Mouse (Mus musculus): Measurements from ENCODE around the gene Bco2. TPM values are rescaled to one million over a fixed set of nuclear protein-coding genes. Genes with fewer than 3 reads are reported as not detected.

Gene Bco2
- polyA plus RNA-seq, 2 experiments, result 0.28 to 0.33 TPM

GRCm38 (mm10) chr9:50548936-50549335 lies 6.0 kb downstream of the Bco2 start:
- H3K27ac ChIP-seq, result no peak overlapping the region
- DNase-seq (ENCODE audit: low read depth in 3 of 3, low spot score in 3 of 3) (no peak), ATAC-seq (ENCODE audit: insufficient read depth) (no peak)
- H3K9ac ChIP-seq (replicated peaks), result no peak overlapping the region
- no peak overlapping the region for H3K4me3 ChIP-seq (ENCODE audit: insufficient read depth in 1 of 2, low read depth in 2 of 2, low read length in 2 of 2)
- no peaks in the 10 kb centered on the region for H3K9me3 ChIP-seq (ENCODE audit: control insufficient read depth, low read length)
- TF ChIP-seq CTCF (IDR thresholded peaks at IDR 0.05; ENCODE audit: low read depth) (no peak), EP300 (IDR thresholded peaks at IDR 0.05; ENCODE audit: low read depth) (no peak)
- 65% methylated on average over 4 of the region's 4 CpGs for WGBS (ENCODE audit: insufficient replicate concordance)
- no peaks in the 10 kb centered on the region for H3K36me3 ChIP-seq (replicated peaks; ENCODE audit: control insufficient read depth, insufficient read depth, low read depth)
- H3K4me2 ChIP-seq (ENCODE audit: low read depth), result no peak overlapping the region
- H3K27me3 ChIP-seq (ENCODE audit: control insufficient read depth, insufficient read depth, low read length), result no peaks in the 10 kb centered on the region
- no peaks in the 10 kb centered on the region for H3K4me1 ChIP-seq (replicated peaks; ENCODE audit: control insufficient read depth in 2 of 2, insufficient read depth in 2 of 2, low read length in 1 of 2)

DNA sequence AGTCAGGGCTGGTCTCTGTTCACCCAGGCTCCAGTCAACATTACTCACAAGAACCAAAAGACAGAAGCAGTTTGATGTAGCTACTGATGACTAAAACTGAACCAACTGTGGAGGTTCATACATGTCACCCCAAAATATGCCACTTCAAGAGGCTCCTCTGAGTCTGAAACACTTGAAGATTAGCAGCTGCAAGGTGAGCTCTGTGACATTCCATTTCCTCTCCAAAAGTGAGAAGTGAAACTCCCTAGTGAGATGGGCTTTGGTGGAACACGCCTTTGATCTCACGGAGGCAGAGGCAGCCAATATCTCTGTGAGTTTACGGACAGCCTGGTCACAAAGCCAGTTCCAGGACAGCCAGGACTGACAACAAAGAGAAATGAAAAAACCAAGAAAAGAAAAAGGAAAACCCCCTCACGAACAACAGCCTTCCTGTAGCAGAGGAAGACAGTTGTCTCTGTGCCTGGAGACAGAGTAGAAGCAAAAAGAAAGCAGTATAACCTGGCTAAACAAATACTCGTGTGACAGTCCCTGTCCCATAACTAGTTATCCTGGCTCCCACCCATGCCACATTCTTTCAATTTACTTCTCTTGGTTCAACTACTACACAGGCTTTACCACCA lies 7.0 kb downstream of the Bco2 start:
- H3K9me3 ChIP-seq (ENCODE audit: control insufficient read depth, low read length), result no peaks in the 10 kb centered on the region
- H3K9ac ChIP-seq (replicated peaks), result no peak overlapping the region
- DNase-seq (ENCODE audit: low read depth in 3 of 3, low spot score in 3 of 3) (no peak), ATAC-seq (ENCODE audit: insufficient read depth) (no peak)
- H3K27ac ChIP-seq, result no peak overlapping the region
- TF ChIP-seq EP300 (IDR thresholded peaks at IDR 0.05; ENCODE audit: low read depth) (no peak), CTCF (IDR thresholded peaks at IDR 0.05; ENCODE audit: low read depth) (no peak)
- H3K4me1 ChIP-seq (replicated peaks; ENCODE audit: control insufficient read depth in 2 of 2, insufficient read depth in 2 of 2, low read length in 1 of 2), result no peaks in the 10 kb centered on the region
- WGBS (ENCODE audit: insufficient replicate concordance), result 32% methylated on average over 5 of the region's 5 CpGs
- no peaks in the 10 kb centered on the region for H3K27me3 ChIP-seq (ENCODE audit: control insufficient read depth, insufficient read depth, low read length)
- H3K36me3 ChIP-seq (replicated peaks; ENCODE audit: control insufficient read depth, insufficient read depth, low read depth), result no peaks in the 10 kb centered on the region
- no peak overlapping the region for H3K4me2 ChIP-seq (ENCODE audit: low read depth)
- H3K4me3 ChIP-seq (ENCODE audit: insufficient read depth in 1 of 2, low read depth in 2 of 2, low read length in 2 of 2), result no peak overlapping the region

DNA sequence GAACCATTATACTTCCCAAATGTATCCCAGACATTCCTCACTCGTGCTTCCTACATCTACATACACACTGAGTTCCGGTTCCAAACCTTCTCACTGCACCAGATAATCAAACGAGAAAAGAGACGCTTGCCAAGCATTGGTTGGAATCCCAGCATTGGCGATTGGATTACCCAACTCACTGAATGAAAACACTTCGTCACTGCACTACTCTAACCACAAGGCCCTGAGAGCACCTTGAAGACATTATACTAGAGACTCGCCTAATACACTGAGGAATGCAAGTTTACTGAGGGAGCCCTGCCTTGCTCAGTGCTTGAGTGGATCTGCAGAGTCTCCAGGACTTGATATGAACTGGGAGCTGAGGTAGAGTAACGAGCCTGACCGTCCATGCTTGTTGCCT lies 12.6 kb downstream of the Bco2 start:
- DNase-seq (ENCODE audit: low read depth in 3 of 3, low spot score in 3 of 3), result no peak
- no peaks in the 10 kb centered on the region for H3K36me3 ChIP-seq (replicated peaks; ENCODE audit: control insufficient read depth, insufficient read depth, low read depth)
- no peaks in the 10 kb centered on the region for H3K9me3 ChIP-seq (ENCODE audit: control insufficient read depth, low read length)
- no peak for ATAC-seq (ENCODE audit: insufficient read depth)
- peaks cover 0 to 3% of the 10 kb centered on the region in 2 experiments; a peak in 1 of 4 replicates for H3K4me1 ChIP-seq (replicated peaks; ENCODE audit: control insufficient read depth in 2 of 2, insufficient read depth in 2 of 2, low read length in 1 of 2)
- H3K9ac ChIP-seq (replicated peaks), result no peak overlapping the region
- no peak overlapping the region for H3K27ac ChIP-seq
- 64% methylated on average over 9 of the region's 9 CpGs for WGBS (ENCODE audit: insufficient replicate concordance)
- no peak overlapping the region for H3K4me2 ChIP-seq (ENCODE audit: low read depth)
- no peaks in the 10 kb centered on the region for H3K27me3 ChIP-seq (ENCODE audit: control insufficient read depth, insufficient read depth, low read length)
- TF ChIP-seq EP300 (IDR thresholded peaks at IDR 0.05; ENCODE audit: low read depth), result no peak
- TF ChIP-seq CTCF (IDR thresholded peaks at IDR 0.05; ENCODE audit: low read depth), result no peak
- no peak overlapping the region for H3K4me3 ChIP-seq (ENCODE audit: insufficient read depth in 1 of 2, low read depth in 2 of 2, low read length in 2 of 2)

DNA sequence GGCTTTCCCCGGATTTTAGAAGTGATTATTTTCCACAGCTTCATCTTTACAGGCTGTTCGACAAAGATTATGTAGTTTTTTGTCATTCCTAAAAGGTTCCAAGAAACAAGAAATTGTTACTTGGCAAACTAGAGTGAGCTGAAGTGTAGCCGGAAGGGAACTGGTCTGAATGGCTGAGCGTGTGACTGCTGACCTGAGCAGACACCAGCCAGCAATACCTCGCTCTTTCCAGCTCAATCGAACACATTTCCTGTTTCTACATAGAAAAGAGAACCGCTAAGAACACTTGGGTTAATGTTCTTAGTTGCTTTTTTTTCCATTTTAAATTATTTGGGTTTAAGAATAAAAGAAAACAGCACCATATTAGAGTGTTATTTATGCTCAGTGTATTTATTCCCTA lies 14.8 kb downstream of the Bco2 start:
- 24% methylated on average over 7 of the region's 7 CpGs for WGBS (ENCODE audit: insufficient replicate concordance)
- H3K9ac ChIP-seq (replicated peaks), result no peak overlapping the region
- H3K4me3 ChIP-seq (ENCODE audit: insufficient read depth in 1 of 2, low read depth in 2 of 2, low read length in 2 of 2), result no peak overlapping the region
- H3K36me3 ChIP-seq (replicated peaks; ENCODE audit: control insufficient read depth, insufficient read depth, low read depth), result no peaks in the 10 kb centered on the region
- DNase-seq (ENCODE audit: low read depth in 3 of 3, low spot score in 3 of 3) (no peak), ATAC-seq (ENCODE audit: insufficient read depth) (no peak)
- H3K27ac ChIP-seq, result no peak overlapping the region
- no peaks in the 10 kb centered on the region for H3K27me3 ChIP-seq (ENCODE audit: control insufficient read depth, insufficient read depth, low read length)
- H3K4me2 ChIP-seq (ENCODE audit: low read depth), result no peak overlapping the region
- peaks cover 0 to 5% of the 10 kb centered on the region in 2 experiments; a peak in 1 of 4 replicates for H3K4me1 ChIP-seq (replicated peaks; ENCODE audit: control insufficient read depth in 2 of 2, insufficient read depth in 2 of 2, low read length in 1 of 2)
- H3K9me3 ChIP-seq (ENCODE audit: control insufficient read depth, low read length), result no peaks in the 10 kb centered on the region
- TF ChIP-seq EP300 (IDR thresholded peaks at IDR 0.05; ENCODE audit: low read depth), result no peak
- no peak for TF ChIP-seq CTCF (IDR thresholded peaks at IDR 0.05; ENCODE audit: low read depth)

DNA sequence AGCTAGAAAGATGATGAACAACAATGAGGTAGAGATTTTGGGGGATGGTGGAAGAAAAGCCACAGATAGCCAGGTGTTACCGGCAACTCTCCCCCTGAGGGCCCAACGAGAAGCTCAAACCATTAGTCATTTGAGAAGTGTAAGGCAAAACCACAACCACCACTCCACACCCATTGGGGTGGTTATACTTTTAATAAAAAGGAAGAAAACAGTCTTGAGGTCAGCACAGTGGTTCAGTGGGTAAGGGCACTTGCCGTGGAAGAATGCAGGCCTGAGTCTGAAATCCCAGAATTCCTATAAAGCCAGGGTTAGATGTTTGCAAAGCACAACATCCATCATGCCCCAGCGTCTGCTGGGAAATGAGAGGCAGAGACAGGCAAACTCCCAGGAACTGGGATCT lies 17.7 kb downstream of the Bco2 start:
- no peak for DNase-seq (ENCODE audit: low read depth in 3 of 3, low spot score in 3 of 3)
- Histone ChIP-seq H3K36me3 (replicated peaks; ENCODE audit: control insufficient read depth, insufficient read depth, low read depth) (no peaks in the 10 kb centered on the region), H3K9ac (replicated peaks) (no peak overlapping the region), H3K9me3 (ENCODE audit: control insufficient read depth, low read length) (no peaks in the 10 kb centered on the region), H3K27ac (no peak overlapping the region), H3K4me1 (replicated peaks; ENCODE audit: control insufficient read depth in 2 of 2, insufficient read depth in 2 of 2, low read length in 1 of 2) (peaks cover 0 to 11% of the 10 kb centered on the region in 2 experiments; a peak in 2 of 4 replicates), H3K27me3 (ENCODE audit: control insufficient read depth, insufficient read depth, low read length) (no peaks in the 10 kb centered on the region), H3K4me2 (ENCODE audit: low read depth) (no peak overlapping the region), H3K4me3 (ENCODE audit: insufficient read depth in 1 of 2, low read depth in 2 of 2, low read length in 2 of 2) (no peak overlapping the region)
- no peak for ATAC-seq (ENCODE audit: insufficient read depth)
- WGBS (ENCODE audit: insufficient replicate concordance), result 20% methylated on average over 4 of the region's 4 CpGs
- TF ChIP-seq EP300 (IDR thresholded peaks at IDR 0.05; ENCODE audit: low read depth) (no peak), CTCF (IDR thresholded peaks at IDR 0.05; ENCODE audit: low read depth) (no peak)

All from liver, embryonic 14.5 days (tissue).